Mouse (Mus musculus): Measurements from ENCODE around the gene Fam19a5.

Fam19a5 gene

DNA sequence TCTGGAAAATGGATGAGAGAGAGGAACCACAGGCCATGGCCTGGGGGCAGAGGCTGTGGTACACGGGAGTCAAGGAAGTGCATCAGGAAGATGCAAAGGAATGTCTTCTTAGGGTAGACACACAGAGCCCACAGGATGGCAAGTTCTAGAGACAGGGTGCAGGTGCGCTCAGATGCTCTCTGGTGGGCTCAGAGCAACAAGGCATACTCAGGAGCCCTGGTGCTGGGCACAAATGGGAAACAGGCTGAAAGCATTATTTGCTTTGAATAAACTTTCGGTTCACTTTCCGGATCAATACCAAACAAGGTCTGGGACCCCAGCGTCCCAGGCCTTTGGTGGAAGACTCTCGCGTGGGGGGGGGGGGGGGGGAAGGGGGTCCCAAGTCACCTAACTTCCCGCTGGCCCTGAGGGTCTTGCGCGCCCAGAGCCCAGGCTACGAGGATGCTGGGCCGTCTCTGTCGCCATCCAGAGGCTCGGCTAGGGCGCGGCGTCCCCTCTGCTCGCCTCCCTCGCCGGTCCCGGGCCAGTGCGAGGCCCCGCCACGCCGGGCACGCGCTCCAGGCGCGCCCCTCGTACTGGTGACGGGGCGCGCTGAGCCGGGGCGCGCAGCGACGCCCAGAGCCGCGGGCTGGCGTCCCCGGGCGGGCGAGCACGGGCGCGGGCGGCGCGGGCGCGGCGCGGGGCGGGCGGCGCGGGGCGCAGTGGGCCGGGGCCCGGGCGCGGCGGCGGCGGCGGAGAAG lies at the start of gene Fam19a5:
Gene Fam19a5, plus strand, starts transcription at position 701 of the 740 bp plus-strand sequence.
- no peak for DNase-seq

DNA sequence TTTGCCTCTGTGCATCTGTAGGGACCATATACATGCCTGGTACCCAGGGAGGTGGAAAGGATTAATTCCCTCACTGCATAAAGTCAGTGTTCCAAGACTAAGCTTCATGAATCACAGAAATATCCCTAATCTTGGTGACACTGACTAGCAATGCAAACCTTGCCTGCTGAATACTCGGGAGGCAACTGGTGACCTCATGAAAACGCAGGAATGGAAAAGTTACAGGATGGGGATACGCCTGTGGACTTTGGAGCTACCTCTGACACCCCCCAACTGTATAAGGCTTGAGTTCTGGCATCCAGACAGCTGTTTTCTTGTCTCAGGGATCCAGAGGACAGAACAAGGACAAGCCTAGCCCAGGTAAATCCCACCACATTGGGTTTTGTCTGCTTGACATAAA lies 42.4 kb upstream of the Fam19a5 start:
- no peak for DNase-seq

DNA sequence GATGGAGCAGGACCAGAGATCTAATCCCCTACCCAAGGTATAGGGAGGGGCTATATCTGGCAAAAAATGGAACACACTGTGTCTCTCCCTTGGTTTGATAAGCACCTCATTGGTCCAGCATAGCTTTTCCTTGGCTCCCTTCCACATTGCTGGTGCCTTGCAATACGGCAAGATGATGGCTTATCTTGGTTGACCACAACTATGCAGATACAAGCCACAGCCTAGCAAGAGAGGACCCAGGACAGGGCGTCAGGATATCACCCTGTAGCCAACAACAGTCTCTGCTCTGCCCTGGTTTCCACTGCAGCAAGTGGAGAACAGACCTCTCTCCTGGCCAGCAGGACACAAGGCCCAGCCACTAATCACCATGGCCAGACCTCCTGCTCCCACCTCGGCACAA lies 36.8 kb upstream of the Fam19a5 start:
- no peak for DNase-seq

DNA sequence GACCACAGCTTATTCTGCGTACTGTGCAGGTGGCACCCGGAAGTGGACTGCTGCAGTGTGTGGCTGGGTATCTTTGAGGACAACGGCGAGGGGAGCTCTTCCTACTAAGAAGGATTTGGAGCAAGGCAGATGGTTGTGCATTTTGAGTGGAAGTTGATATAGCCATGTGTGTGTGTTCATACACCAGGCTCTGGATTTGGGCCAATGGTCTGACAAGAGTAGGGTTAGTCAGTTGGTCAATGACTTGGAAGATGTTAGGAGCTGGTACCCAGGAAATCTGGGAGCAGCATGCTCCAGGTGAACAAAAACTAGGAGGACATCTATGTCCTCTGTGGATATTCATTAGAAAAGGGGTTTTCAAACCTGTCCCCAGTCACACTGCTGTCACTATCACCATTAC lies 33.2 kb upstream of the Fam19a5 start:
- no peak for DNase-seq

DNA sequence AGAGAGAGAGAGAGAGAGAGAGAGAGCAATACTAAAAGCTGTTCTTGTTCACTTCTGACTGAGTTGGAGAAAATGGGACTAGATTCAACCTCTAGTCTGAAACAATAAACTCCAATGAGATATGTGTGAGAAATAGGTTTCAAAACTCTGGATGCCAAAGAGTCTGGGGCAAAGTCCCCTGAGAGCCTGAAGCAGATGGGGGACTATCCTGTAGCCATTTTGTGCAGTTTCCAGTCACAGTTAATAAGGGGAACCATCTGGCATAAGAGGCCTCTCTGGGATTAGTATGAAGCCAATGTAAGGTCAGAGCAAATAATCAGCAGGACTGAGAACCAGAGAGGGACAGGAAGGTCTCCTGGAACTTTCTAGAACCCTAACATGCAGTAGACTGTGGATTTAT lies 25.9 kb upstream of the Fam19a5 start:
- no peak for DNase-seq

DNA sequence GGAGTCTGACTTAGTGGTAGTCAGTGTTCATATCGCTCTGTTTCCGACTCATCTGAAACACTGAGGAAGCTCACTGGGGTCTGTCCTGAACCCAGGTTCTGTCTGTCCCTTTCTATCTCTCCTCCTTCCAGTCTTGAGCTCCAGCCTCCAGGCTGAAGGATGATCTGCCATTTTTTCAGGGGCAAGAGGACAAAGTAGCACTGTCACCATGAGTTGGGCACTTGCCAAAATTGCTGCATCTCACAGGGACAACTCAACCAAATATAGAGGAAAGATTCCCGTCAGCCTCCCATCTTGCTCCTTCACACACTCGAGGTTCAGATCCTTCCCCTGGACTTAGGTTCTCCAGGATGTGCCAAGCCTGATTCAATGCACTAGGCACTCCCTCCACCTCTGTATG lies 14.8 kb upstream of the Fam19a5 start:
- no peak for DNase-seq

DNA sequence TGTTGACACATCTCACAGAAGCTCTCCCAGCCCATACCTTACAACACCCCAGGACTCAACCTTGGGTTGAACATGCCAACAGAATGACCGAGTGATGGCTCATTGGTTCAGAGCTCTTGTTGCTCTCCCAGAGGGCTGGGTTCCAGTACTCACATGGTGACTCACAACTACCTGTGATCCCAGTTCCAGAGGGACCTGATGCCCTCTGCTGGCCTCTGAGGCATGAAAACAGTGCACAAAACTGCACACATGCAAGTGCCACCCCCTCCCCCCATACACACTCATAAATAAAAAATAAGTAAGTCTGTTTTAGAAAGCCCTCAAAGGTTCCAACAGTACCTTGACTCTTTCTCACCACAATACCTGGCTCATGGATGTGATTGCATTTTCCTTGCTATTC lies 2.4 kb upstream of the Fam19a5 start:
- DNase-seq = no peak

DNA sequence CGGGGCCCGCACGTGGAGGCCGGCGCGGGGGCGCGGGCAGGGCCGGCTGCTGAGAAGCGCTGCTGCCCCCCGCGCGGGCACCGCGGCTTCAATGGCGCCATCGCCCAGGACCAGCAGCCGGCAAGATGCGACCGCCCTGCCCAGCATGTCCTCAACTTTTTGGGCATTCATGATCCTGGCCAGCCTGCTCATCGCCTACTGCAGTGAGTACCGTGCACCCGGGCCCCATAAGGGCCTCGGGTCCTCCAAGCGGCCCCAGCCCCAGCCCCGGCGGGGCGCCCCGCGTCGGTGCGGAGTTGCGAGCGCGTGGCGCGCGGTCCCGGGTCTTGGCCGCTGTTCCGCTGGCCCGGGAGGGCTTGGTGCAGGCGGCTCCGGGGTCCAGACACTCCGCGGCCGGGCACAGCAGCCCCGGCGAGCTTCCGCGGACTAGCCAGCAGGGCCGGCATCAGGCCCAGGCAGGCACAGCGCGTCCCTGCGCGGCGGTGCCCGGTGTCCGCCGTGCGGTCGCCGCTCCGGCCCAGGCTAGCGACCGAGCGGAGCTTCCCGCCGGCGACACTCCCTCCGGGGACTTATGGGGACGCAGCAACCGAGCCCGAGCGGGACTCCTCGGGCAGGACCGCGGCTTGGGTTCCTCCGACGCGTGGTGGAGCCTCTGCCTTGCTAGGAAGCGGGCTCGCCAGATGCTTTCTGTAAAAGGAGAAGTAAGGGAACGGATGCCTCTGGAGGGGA lies 466 bp downstream of the Fam19a5 start:
- no peak for DNase-seq

DNA sequence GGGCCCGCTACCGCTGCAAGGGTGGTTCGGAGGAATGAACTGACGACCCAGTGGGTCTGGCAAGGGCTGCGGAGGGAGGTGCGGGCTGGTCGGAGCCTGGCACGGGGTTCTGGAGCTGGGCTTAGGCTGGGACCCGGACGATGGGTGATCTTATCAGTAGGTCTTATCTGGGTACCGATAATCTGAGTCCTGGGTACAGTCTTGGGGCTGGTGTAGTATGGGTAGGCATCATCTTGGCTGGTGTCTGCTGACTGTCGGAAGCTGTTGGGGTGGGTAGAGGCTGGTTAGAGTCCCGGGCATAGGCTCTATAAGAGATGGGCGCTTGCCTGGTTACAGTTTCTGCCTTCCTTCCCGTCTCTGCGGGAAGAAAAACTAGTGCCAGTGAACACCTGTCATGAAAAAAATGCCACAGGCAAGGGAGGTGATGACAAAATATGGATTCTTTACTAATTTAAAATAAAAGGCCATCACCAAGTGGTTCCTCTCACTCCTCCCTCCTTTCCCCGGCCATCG lies 1.1 kb downstream of the Fam19a5 start:
- no peak for DNase-seq

DNA sequence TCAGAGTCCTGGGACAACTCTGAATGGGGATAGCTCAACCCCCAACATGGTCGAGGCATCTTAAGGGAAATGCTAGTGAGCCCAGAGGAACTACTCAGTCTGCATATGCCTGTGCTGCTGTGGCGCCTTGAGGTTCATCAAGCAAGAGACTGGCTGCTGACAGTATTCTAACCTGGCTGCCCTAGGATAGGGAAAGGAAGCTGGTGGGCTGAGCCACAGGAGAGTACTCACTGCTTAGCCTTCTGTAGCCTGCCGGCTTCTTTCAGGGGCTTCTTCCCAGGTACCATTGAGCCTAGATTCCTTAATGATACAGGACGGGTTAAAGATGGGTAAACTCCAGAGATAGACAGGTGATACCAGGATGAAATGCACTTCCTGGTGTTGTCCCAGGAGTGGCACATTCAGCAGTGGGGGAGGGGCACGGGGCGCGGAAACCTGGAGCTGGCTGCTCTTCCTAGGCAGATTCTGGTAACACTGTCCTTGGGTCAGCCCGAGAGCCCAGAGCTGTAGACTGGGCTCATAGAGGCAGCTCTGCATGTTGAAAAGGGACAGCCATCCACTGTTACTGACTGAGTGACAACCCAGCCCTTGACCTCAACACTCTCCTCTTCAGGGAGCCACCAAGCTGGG lies 1.7 kb downstream of the Fam19a5 start:
- DNase-seq = no peak

DNA sequence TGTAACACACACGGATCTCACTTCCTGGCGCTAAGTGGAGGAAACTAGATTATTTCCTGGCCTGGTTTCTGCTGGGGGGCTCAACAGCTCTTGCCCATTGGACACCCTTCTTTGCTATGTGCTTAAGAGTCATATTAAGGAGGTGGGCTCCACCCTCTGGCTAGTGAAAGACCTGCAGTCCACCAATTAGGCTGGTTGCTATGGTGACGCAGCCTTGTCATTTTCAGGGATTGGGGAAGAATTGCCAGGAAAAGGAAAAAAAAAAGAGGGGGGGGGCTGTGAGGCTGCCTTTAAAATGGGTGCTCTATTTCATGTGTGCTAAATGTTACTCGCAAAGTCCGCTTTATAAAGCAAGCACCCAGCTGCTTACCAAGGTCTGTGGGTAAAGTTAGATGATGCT lies 2.9 kb downstream of the Fam19a5 start:
- no peak for DNase-seq

DNA sequence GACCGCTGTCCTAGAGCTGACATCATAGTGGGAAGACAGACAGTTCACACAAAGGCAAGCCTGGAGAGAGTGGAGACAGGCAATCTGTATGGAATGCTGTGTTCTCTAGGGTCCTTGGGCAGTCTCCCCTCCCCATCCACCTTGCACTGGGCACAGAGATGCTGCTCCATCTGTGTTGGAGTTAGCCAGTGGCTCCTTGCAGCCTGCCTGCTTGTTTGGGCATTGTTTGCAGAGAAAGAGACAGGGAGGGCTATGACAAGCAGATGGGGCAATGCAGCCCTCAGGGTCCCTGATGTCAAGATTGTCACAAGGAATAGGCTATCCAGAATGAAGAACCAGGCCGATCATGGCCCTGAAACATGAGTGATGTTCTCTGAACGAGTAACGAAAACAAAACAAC lies 5.6 kb downstream of the Fam19a5 start:
- DNase-seq = no peak

DNA sequence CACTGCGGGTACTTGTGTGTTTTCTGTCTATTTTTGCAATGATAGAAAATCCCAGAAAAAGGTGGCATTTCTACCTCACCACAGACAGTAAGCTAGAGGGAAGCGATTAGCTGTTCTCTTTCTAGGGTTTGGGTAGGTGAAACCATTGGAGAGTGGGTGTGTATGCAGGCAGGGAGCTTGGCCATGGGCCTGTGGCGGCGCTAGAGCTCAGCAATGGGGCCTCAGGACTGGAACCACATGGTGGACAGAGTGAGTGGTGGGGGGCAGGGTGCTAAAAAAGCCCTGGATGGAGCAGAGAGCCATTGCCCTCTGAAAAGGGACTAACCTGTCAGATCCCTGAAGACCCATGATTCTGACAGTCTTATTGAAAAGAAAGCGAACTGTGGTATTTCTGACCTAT lies 6.7 kb downstream of the Fam19a5 start:
- no peak for DNase-seq

DNA sequence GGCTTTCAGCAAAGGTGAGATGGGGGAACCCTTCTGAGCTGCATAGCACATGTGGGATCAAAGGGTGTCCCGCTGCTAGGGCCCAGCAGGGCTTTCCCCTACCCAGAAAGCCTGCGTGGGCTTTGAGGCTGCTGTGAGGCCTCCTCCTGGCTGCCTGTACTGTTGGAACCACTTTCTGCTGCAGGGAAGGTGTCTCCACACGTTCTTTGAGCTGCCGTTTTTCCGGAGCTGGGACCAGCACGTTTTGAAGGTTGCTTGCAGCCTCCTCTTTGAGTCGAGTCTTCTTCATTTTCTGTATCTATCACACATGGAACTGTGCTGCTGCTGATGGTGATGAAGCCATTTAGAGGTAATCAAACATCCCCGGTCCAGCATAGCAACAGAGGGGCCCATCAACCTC lies 7.5 kb downstream of the Fam19a5 start:
- no peak for DNase-seq

DNA sequence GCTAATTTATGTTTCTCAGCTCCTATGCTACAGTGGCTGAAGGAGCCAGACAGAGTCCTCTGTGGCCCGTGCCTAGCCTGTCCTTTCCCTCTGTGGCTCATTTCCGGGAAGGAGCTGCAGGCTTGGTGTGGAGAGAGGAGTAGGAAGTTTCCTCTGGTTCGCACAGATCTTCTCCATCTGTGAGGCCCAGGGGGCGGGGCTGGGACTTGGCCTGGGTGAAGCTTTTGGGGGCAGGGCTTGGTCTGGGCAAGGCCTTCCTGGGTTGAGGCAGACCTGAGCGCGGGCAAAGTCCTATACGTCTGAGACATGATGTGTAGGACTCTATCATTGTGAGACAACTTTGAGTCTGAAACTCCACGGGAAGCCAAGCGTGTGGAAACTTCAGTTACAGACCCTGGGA lies 11.7 kb downstream of the Fam19a5 start:
- DNase-seq = no peak

DNA sequence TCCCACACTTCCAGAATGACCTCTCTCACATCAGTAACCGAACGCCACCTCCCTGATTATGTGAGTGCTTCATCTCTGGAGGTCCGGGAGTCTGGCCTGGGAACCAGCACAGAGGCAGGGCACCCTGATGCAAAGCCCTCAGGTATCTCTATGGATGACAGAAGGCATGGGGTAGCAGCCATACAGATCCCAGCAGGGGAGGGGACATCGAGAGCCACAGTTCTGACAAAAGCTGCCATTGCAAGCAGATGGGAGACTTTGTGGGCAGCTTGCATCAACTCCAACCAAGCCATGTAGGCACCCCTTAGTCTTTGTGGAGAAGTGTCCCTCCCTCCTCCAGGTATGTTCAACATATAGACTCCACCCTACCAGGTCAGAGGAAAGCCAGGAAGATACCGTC lies 20.2 kb downstream of the Fam19a5 start:
- no peak for DNase-seq

DNA sequence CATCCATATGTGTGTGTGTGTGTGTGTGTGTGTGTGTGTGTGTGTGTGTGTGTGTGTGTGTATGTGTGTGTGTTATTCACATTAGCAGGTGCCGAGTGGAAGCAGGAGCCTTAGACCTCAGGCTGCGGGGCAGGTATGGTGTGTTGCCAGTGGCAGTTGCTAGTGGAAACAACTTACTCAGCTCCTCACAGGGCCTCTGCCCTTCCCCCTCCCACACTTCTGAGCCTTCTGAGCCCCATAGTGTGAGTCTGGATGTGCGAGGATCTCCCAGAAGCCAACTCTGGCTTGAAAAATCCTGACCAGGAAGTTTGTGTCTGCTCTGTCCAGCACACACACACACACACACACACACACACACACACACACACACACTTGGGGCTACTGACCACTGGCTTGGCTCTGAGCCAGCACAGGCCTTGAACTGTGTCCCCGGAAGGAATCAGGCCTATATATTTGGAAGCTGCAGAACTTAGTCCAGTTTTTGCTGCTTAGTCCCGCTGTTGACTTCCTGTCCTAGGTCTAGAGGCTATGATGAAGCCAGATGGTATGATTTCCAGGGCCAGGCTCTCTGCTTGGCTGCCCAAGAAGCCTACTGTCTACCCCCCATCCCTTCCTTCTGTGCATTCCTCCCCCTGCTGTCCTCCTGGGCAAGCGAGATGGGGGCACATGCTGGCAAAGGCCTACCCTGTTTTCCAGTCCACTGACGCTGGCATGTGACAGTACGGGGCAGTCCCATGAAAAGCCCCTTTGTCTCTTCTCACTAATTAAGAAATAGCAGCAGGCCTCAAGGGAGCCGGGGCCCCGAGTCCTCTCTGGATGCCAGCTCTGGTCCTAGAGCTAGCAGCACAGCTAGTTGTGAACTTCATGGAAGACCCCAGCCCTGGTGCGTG lies 22.2 kb downstream of the Fam19a5 start:
- DNase-seq = no peak

DNA sequence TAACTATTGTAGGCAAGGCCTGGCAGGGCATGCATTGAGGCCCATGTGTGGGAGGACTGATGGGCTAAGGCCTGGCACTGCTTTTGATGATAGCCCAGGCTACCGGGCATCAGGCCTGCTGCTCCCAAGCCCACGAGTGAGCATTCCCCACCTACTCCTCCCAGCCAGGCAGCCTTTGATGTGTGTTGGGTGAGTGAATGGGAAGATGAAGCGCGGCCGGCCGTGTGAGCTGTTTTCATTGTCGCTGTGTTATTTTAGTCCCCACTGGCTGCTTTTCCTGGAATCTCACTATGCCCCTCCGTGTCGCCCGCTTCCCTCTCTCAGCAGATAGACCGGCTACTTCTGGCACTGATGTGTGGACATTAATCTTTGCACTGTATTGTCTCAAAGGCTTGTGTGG lies 26.1 kb downstream of the Fam19a5 start:
- DNase-seq = no peak

DNA sequence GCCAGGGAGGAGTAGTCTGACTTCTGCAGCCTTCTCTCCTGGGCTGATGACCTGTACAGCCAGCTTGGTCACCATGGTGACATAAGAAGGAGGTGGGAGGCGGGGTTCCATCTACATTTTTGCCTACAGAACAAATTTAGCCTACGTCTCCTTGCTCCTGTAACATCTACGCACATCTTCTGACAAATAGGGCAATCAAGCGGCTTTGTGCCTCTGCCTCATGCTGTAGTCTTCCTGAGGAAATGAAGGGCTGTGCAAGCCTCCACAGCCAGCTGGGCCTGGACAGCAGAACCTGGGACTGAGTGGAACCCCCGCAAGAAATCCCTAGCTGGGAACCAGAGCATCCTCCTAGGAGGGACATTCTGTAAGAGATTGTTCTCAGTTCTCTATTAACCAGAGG lies 35.8 kb downstream of the Fam19a5 start:
- DNase-seq = no peak

DNA sequence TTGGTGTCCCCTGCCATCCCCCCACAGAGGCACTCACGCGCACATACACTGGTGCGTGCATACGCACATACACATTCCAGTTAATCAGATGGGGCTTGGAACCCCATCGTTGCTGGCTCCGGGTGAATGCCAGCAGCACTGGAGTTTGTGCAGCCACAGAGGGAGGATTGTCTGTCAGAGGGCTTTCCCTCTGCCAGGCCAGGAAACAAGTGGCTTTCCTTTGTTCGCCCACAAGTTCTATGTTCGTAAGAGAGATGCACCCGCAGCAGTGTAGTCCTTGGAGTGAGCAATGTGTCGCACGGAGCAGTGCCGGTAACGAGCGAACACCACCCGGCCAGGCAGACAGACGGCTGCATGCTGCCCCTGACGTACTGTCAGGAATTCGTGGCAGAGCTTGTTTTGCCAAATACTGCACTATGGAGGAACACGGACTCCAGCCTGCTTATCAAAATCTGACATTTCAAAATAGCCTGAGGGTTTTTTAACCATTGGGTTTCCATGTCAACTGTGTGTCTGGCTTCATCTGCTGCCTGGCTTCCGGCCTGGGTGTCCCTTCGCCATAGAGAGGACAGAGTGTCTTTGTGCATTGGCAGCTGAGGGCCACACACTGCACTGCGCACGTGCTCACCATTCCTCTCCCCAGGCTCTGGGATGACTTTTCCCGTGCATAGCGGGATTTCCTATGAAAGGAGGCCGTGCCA lies 40.0 kb downstream of the Fam19a5 start:
- no peak for DNase-seq

DNA sequence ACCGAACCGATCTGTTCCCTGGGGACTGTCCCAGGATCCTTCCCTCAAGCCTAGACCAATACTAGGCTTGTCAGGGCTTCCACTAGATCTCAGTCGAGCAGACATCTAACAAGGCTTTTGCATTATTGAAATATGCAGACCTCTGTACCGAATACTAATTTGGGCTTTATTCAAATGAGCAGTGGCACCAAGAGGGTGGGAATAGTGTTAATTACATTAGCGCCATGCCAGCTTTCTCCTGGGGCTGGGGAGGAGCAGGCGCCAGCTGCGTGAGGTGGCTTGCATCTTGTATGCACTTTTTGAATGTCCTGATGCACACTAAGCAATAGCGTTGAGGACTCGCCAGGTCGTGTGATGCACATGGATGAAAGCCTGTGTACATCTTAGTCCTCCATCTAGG lies 46.9 kb downstream of the Fam19a5 start:
- DNase-seq = no peak

DNA sequence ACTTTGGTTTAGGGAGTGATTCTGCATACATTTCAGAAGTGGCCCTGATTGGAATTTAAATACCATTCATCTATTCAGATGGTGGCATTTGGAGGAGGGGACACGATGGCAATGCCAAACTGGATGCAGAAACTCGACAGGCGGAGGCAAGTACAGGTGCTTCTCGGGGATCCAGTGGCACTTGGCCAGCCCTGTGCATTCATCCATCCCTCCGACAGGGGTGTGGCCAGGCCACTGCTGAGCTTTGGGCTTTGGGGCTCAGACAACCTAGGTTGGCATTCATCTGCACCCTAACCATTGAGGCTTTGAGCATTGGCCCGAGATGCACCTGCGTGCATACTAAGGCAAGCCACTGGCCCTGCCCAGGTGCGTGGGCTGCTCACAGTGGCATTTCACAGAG lies 52.6 kb downstream of the Fam19a5 start:
- no peak for DNase-seq
